10 mouse cellular contexts compared by ENCODE assay signal in the genomic region with DNA sequence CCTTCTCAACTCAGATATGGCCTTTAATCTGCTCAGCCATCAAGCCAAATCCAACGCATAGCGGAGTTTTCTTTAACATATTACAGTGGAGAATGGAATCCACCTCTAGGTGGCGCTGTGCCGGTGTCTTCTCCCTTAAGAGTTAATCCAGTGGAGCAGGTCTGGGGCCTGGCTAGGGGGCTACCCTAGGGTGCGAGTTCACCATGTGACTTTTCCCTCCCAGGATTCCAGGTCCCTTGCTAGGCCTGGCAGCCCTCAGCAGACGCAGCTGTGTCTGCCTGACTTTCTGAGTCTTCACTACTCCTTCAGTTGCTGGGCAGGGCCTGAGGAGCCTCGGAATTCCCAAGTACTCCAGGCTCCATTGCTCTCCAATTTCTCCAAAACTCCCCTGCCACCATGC. TPM values are rescaled to one million over a fixed set of nuclear protein-coding genes. Genes with fewer than 3 reads are reported as not detected.
A peak's percentile ranks its signal among the peaks of the same experiment; 100 is the strongest.
DNase-seq lines count a peak whose midpoint lies in the region; ATAC-seq and TF ChIP-seq lines count a peak whose summit lies in the region.
"Had no signal": no experiment of that assay in that cellular context is flagged by ENCODE, and none has a peak within 500 bp of the region (broad histone marks: within the 10 kb centered on the region; RNA-seq: fewer than 3 reads in every experiment).

No protein-coding gene starts in this region.

- H3K4me3 ChIP-seq in lung, embryonic 14.5 days (ENCODE audit: low read depth, low read length): no peak overlapping the region
- no peak overlapping the region for H3K4me3 ChIP-seq in lung, adult 2 months (replicated peaks; ENCODE audit: extremely low read depth, low read depth, low read length)
- H3K4me3 ChIP-seq: stomach, embryonic 15.5 days had no signal

- no peak for ATAC-seq in lung, embryonic 14.5 days (ENCODE audit: insufficient read depth)

- H3K4me2 ChIP-seq in lung, embryonic 14.5 days: no peak overlapping the region
- H3K4me2 ChIP-seq: stomach, embryonic 15.5 days had no signal

- H3K9me3 ChIP-seq in lung, embryonic 14.5 days (ENCODE audit: low read depth, low read length): no peaks in the 10 kb centered on the region
- H3K9me3 ChIP-seq: stomach, embryonic 15.5 days had no signal

- WGBS in lung, embryonic 14.5 days: 27% methylated on average over 7 of the region's 7 CpGs
- 31% methylated on average over 7 of the region's 7 CpGs for WGBS in lung, adult 2 months

- TF ChIP-seq CTCF in lung, embryonic 14.5 days (IDR thresholded peaks at IDR 0.05; ENCODE audit: low read depth): peak; percentile 56
- TF ChIP-seq CTCF in lung, adult 2 months (IDR thresholded peaks at IDR 0.05; ENCODE audit: insufficient read depth, low read length): no peak; the same call in 1 of the 2 replicates

- intact Hi-C loops in gastrocnemius, postnatal 36 days (cut with DNase I): no loop called here

- no peak overlapping the region for H3K9ac ChIP-seq in lung, embryonic 14.5 days
- H3K9ac ChIP-seq: stomach, embryonic 15.5 days had no signal

- no peak for TF ChIP-seq POLR2A in lung, adult 2 months (IDR thresholded peaks at IDR 0.05; ENCODE audit: borderline replicate concordance, extremely low read depth, low read depth, low read length)

- no peaks in the 10 kb centered on the region for H3K27me3 ChIP-seq in lung, embryonic 14.5 days (ENCODE audit: insufficient read depth, low read length)
- H3K27me3 ChIP-seq: stomach, embryonic 15.5 days had no signal

- H3K27ac ChIP-seq in lung, embryonic 14.5 days (ENCODE audit: low read depth): no peak overlapping the region
- H3K27ac ChIP-seq: stomach, embryonic 15.5 days had no signal

- H3K4me1 ChIP-seq in lung, embryonic 14.5 days (ENCODE audit: insufficient read depth): no peaks in the 10 kb centered on the region
- H3K4me1 ChIP-seq in lung, adult 2 months (ENCODE audit: control insufficient read depth, insufficient read depth, low read length): no peaks in the 10 kb centered on the region
- H3K4me1 ChIP-seq: stomach, embryonic 15.5 days had no signal

- no peaks in the 10 kb centered on the region for H3K36me3 ChIP-seq in lung, embryonic 14.5 days (ENCODE audit: insufficient read depth)
- H3K36me3 ChIP-seq: stomach, embryonic 15.5 days had no signal

- DNase-seq in adrenal gland, adult 18-20 months (ENCODE audit: low spot score in 2 of 2): peak; percentile 4 to 30
- no peak for DNase-seq in adrenal gland, postnatal 4 days (ENCODE audit: low spot score in 2 of 2)
- DNase-seq in lung, embryonic 14.5 days: peak; percentile 62
- no peak for DNase-seq in lung, adult 2 months
- DNase-seq in cerebellum, adult 8-10 months: peak; percentile 51
- DNase-seq in naive thymus-derived CD4-positive, alpha-beta T cell, adult 2 months (ENCODE audit: low read depth): peak; percentile 2
- DNase-seq in gastrocnemius, postnatal 36 days: no peak
- DNase-seq in spleen, adult 18-20 months: no peak

RNA-seq across cellular contexts. Expression of gene Barhl2, which starts 40.8 kb away (rescaled TPM):
- not detected for total RNA-seq in adrenal gland, adult 18-20 months (2021)
- total RNA-seq in adrenal gland, postnatal 4 days (2021): not detected
- polyA plus RNA-seq in lung, embryonic 14.5 days (2014; fragmentation: Nextera tagmentation; extraction: Ambion mirVana): not detected in 2 replicates
- polyA plus RNA-seq in lung, adult 2 months (2012; rRNA removed): not detected in 2 replicates
- total RNA-seq in gastrocnemius, postnatal 36 days (2021): not detected
- polyA plus RNA-seq: liver, embryonic 16.5 days; stomach, embryonic 15.5 days had no signal

Comparison
In these comparisons a context has a peak if more than half of its experiments do, and no peak if none do; other contexts are left out.
1. DNase-seq: peak in adrenal gland, adult 18-20 months (2 of 2), lung, embryonic 14.5 days (single experiment), cerebellum, adult 8-10 months (single experiment) and naive thymus-derived CD4-positive, alpha-beta T cell, adult 2 months (single experiment); none in adrenal gland, postnatal 4 days (0 of 2), lung, adult 2 months (single experiment), gastrocnemius, postnatal 36 days (0 of 2) and spleen, adult 18-20 months (0 of 2).